Mouse (Mus musculus) liver, embryonic 14.5 days (tissue): ENCODE measurements around the gene Arsa.

ENCODE experiments used
- CTCF ChIP-seq: IDR thresholded peaks from 2 replicates; pipeline ENCODE4 v1.5.1; 2016; ENCODE audit warnings: antibody characterized with exemption, low read depth, control low read depth
- EP300 ChIP-seq: IDR thresholded peaks from 2 replicates; pipeline ENCODE4 v1.6.1; 2016; ENCODE audit warnings: antibody characterized with exemption, low read depth

- TF ChIP-seq CTCF = no peak
- no peak for TF ChIP-seq EP300
Observed at GRCm38 (mm10) chr15:89473921-89474320, 3.3 kb downstream of the Arsa start.
